Mouse (Mus musculus): ENCODE results near the gene Olfr391-ps.

Olfr391-ps gene

DNA sequence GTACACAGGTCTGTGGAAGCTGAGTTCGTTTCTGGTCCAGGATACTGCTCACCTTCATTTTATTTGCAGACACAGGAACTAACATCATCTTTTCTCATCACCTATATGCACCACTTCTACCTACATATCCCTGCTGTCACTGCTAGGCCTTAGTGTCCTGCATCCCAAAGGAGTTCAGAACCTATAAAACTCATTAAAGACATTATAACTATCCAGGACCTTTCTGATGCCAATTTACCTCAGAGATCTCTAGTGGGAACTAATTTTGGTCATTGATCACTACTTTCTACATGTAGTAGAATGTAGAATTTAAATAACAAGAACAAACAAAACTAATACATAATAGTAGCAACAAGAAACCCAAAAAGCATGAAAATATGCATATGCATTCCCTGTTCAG is at the start of gene Olfr391-ps:
Gene Olfr391-ps (minus strand): TSS at position 101 of the 400 bp plus-strand sequence.
- no peak for DNase-seq (ENCODE audit: low read depth)

GRCm38 (mm10) chr11:73851354-73851753 is 48.5 kb upstream of the Olfr391-ps start, which contains the start of gene Olfr393:
TSS of gene Olfr393 (minus strand) at chr11:73851454.
- no peak for DNase-seq (ENCODE audit: low read depth)

GRCm38 (mm10) chr11:73816949-73817348 is 14.1 kb upstream of the Olfr391-ps start, which contains the start of gene Olfr392:
TSS of gene Olfr392 (minus strand) at chr11:73817049.
- no peak for DNase-seq (ENCODE audit: low read depth)

DNA sequence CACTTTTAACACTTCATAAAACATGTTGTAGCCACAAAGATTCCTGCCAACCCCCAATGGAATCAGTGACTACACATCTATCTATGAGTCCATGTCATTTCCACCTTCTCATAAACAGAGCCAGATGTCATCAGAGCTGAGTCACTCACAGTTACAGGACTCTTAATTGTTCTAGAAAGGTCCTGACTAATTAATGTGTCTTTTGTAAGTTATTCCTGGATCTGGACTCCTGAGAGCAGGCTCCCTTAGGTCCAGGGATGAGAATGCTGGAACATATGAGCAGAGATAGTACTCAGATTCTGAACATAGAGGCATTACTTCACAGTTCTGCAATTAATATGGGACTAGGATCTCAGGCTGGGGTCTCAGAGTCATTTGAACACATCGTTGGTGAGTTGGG is 20.2 kb downstream of the Olfr391-ps start, which contains the start of gene Olfr390:
Gene Olfr390 (plus strand): TSS at position 301 of the 400 bp plus-strand sequence.
- no peak for DNase-seq (ENCODE audit: low read depth)

- no peak for DNase-seq (ENCODE audit: low read depth)
Observed at GRCm38 (mm10) chr11:73780613-73781012, 22.2 kb downstream of the Olfr391-ps start, which contains the start of gene Olfr389. TSS of gene Olfr389 (minus strand) at chr11:73780713.

GRCm38 (mm10) chr11:73759115-73759514 is 43.7 kb downstream of the Olfr391-ps start:
- no peak for DNase-seq (ENCODE audit: low read depth)
